9 mouse cellular contexts compared by ENCODE assay signal in genomic region chr11:102299839-102300238, GRCm38 (mm10). TPM values are rescaled to one million over a fixed set of nuclear protein-coding genes. Genes with fewer than 3 reads are reported as not detected.
A peak's percentile ranks its signal among the peaks of the same experiment; 100 is the strongest.
DNase-seq lines count a peak whose midpoint lies in the region; ATAC-seq and TF ChIP-seq lines count a peak whose summit lies in the region.
"Had no signal": no experiment of that assay in that cellular context is flagged by ENCODE, and none has a peak within 500 bp of the region (broad histone marks: within the 10 kb centered on the region; RNA-seq: fewer than 3 reads in every experiment).

No protein-coding gene starts in this region.

- TF ChIP-seq POLR2A in MEL (IDR thresholded peaks at IDR 0.05; ENCODE audit: control insufficient read depth in 1 of 2, insufficient read depth in 1 of 2, low read depth in 1 of 2, low read length in 2 of 2, poor library complexity in 1 of 2), result no peak

- H3K9me3 ChIP-seq in hindbrain, embryonic 10.5 days, result no peaks in the 10 kb centered on the region
- no peaks in the 10 kb centered on the region for H3K9me3 ChIP-seq in hindbrain, embryonic 16.5 days (ENCODE audit: control insufficient read depth, low read length)
- no peaks in the 10 kb centered on the region for H3K9me3 ChIP-seq in MEL (replicated peaks; ENCODE audit: insufficient read depth, low read length)
- H3K9me3 ChIP-seq in embryonic facial prominence, embryonic 10.5 days, result no peaks in the 10 kb centered on the region

- H3K9ac ChIP-seq in hindbrain, embryonic 16.5 days (ENCODE audit: low read depth, low read length), result no peak overlapping the region
- H3K9ac ChIP-seq in MEL (ENCODE audit: control insufficient read depth, low read depth, low read length, poor library complexity, severe bottlenecking), result 0 out of 2 replicates have a peak overlapping the region, but pooled peaks have one; percentile 7

- peak; percentile 70 to 93 (median 93) for TF ChIP-seq CTCF in MEL (IDR thresholded peaks at IDR 0.05 in 2 of 3, conservative IDR thresholded peaks at IDR 0.05 in 1 of 3; ENCODE audit: control insufficient read depth in 1 of 3, insufficient read depth in 1 of 3, low read depth in 2 of 3, low read length in 3 of 3, poor library complexity in 1 of 3, severe bottlenecking in 1 of 3)

- no peak overlapping the region for H3K4me3 ChIP-seq in hindbrain, embryonic 10.5 days
- no peak overlapping the region for H3K4me3 ChIP-seq in hindbrain, embryonic 16.5 days (ENCODE audit: low read length)
- no peak overlapping the region for H3K4me3 ChIP-seq in MEL (ENCODE audit: control insufficient read depth in 1 of 2, insufficient read depth in 1 of 2, low read depth in 2 of 2, low read length in 2 of 2)
- H3K4me3 ChIP-seq in embryonic facial prominence, embryonic 10.5 days, result no peak overlapping the region; the same call in 1 of the 2 replicates
- H3K4me3 ChIP-seq: erythroblast, embryonic 14.5 days had no signal

- ATAC-seq in hindbrain, embryonic 16.5 days, result no peak
- ATAC-seq in activated CD4-positive, CD25-positive, alpha-beta regulatory T cell, adult 4 months, result no peak

- peak in 1 of 2 experiments; percentile 34; a peak in 1 of 4 replicates for TF ChIP-seq EP300 in MEL (IDR thresholded peaks at IDR 0.05; ENCODE audit: low read depth in 1 of 2, low read length in 2 of 2)

- DNase-seq in hindbrain, embryonic 10.5 days (ENCODE audit: low spot score), result peak; percentile 73
- DNase-seq in B cell, adult 2 months, result peak; percentile 81 to 84
- DNase-seq in MEL (ENCODE audit: low read depth, low spot score), result peak; percentile 95
- peak; percentile 71 for DNase-seq in embryonic facial prominence, embryonic 10.5 days (ENCODE audit: low spot score)
- peak; percentile 83 for DNase-seq in mesoderm, embryonic 11.5 days (ENCODE audit: low read depth, low spot score)
- DNase-seq in frontal cortex, postnatal 10 days (ENCODE audit: low spot score in 2 of 2), result no peak

- H3K36me3 ChIP-seq in hindbrain, embryonic 10.5 days, result peaks cover 4% of the 10 kb centered on the region
- no peaks in the 10 kb centered on the region for H3K36me3 ChIP-seq in hindbrain, embryonic 16.5 days (ENCODE audit: control insufficient read depth, insufficient read depth, low read length)
- H3K36me3 ChIP-seq in MEL (ENCODE audit: control insufficient read depth in 1 of 2, insufficient read depth in 2 of 2, low read length in 2 of 2), result peaks cover 0 to 9% of the 10 kb centered on the region in 2 experiments; a peak in 2 of 4 replicates
- H3K36me3 ChIP-seq in embryonic facial prominence, embryonic 10.5 days (replicated peaks), result peaks cover 2% of the 10 kb centered on the region

- TF ChIP-seq RAD21 in MEL (IDR thresholded peaks at IDR 0.05; ENCODE audit: low read depth, low read length), result peak; percentile 86

- peaks cover 28% of the 10 kb centered on the region for H3K4me1 ChIP-seq in hindbrain, embryonic 10.5 days (replicated peaks)
- peaks cover 14% of the 10 kb centered on the region for H3K4me1 ChIP-seq in hindbrain, embryonic 16.5 days (ENCODE audit: control insufficient read depth, insufficient read depth, low read depth, low read length)
- peaks cover 2 to 10% of the 10 kb centered on the region in 2 experiments; a peak in 3 of 4 replicates for H3K4me1 ChIP-seq in MEL (ENCODE audit: control insufficient read depth in 1 of 2, insufficient read depth in 2 of 2, low read length in 2 of 2)
- peaks cover 25% of the 10 kb centered on the region for H3K4me1 ChIP-seq in embryonic facial prominence, embryonic 10.5 days

- peaks cover 19% of the 10 kb centered on the region for H3K79me2 ChIP-seq in MEL (ENCODE audit: control insufficient read depth, insufficient read depth, low read length, poor library complexity)

- WGBS in hindbrain, embryonic 10.5 days, result 16% methylated on average over 1 of the region's 1 CpGs
- WGBS in hindbrain, embryonic 16.5 days, result 0% methylated on average over 1 of the region's 1 CpGs
- 12% methylated on average over 1 of the region's 1 CpGs for WGBS in embryonic facial prominence, embryonic 10.5 days

- no peak overlapping the region for H3K4me2 ChIP-seq in hindbrain, embryonic 16.5 days (ENCODE audit: low read length)

- peak overlapping the region; percentile 17 for H3K27ac ChIP-seq in hindbrain, embryonic 10.5 days
- H3K27ac ChIP-seq in hindbrain, embryonic 16.5 days (ENCODE audit: low read depth, low read length), result no peak overlapping the region
- no peak overlapping the region for H3K27ac ChIP-seq in MEL (ENCODE audit: control insufficient read depth, low read depth, low read length)
- peak overlapping the region; percentile 32; the same call in 1 of the 2 replicates for H3K27ac ChIP-seq in embryonic facial prominence, embryonic 10.5 days (replicated peaks)

- no peaks in the 10 kb centered on the region for H3K27me3 ChIP-seq in hindbrain, embryonic 10.5 days (ENCODE audit: insufficient read depth, poor library complexity, severe bottlenecking)
- no peaks in the 10 kb centered on the region for H3K27me3 ChIP-seq in hindbrain, embryonic 16.5 days (replicated peaks; ENCODE audit: control insufficient read depth, insufficient read depth, low read length)
- no peaks in the 10 kb centered on the region for H3K27me3 ChIP-seq in MEL (ENCODE audit: control insufficient read depth in 1 of 2, insufficient read depth in 2 of 2, low read length in 2 of 2)
- H3K27me3 ChIP-seq in embryonic facial prominence, embryonic 10.5 days (replicated peaks; ENCODE audit: low read depth, poor library complexity, severe bottlenecking), result no peaks in the 10 kb centered on the region

TF ChIP-seq in MEL, 35 proteins besides CTCF, POLR2A, EP300 and RAD21 (continues in another document):
- TF ChIP-seq MYB (IDR thresholded peaks at IDR 0.05; ENCODE audit: low read depth, low read length), result no peak
- TF ChIP-seq BHLHE40 (IDR thresholded peaks at IDR 0.05; ENCODE audit: borderline replicate concordance, low read depth, low read length), result peak; percentile 62
- peak; percentile 61 for TF ChIP-seq ZC3H11A (IDR thresholded peaks at IDR 0.05; ENCODE audit: low read depth, low read length)
- TF ChIP-seq ZMIZ1 (IDR thresholded peaks at IDR 0.05; ENCODE audit: low read depth, low read length), result no peak
- TF ChIP-seq TCF12 (IDR thresholded peaks at IDR 0.05; ENCODE audit: low read depth, low read length), result no peak
- TF ChIP-seq ELF1 (IDR thresholded peaks at IDR 0.05; ENCODE audit: low read depth, low read length), result 0 out of 2 replicates have a peak, but pooled peaks have one; percentile 23
- TF ChIP-seq TAL1 (IDR thresholded peaks at IDR 0.05; ENCODE audit: low read length), result no peak

RNA-seq across cellular contexts. Expression of gene Atxn7l3, which starts 3.4 kb away (rescaled TPM):
- polyA plus RNA-seq in hindbrain, embryonic 10.5 days (2016; fragmentation: Nextera tagmentation; extraction: Ambion mirVana), result 16.8 and 18.7 TPM in 2 replicates
- polyA plus RNA-seq in hindbrain, embryonic 16.5 days (2015; fragmentation: Nextera tagmentation; extraction: Ambion mirVana), result 26.6 and 29.2 TPM in 2 replicates
- total RNA-seq in MEL (2012; rRNA removed), result 40.5 and 46.7 TPM in 2 replicates
- polyA plus RNA-seq in MEL (2012; ENCODE audit: insufficient read depth in 1 of 2, insufficient read length in 2 of 2, low read depth in 1 of 2, low replicate concordance in 2 of 2, missing spikeins in 1 of 2), result 10 to 100 TPM; 39.4 to 53.0 TPM
- 15.6 and 18.2 TPM in 2 replicates for polyA plus RNA-seq in embryonic facial prominence, embryonic 10.5 days (2016; fragmentation: Nextera tagmentation; extraction: Ambion mirVana)
- polyA plus RNA-seq in activated CD4-positive, CD25-positive, alpha-beta regulatory T cell, adult 4 months (2017; shearing (Covaris generic)), result 1 to 10 TPM; 7.5 to 8.3 TPM

RNA-seq across cellular contexts. Expression of gene Tmub2, which starts 15.1 kb away (rescaled TPM):
- 52.3 and 69.6 TPM in 2 replicates for polyA plus RNA-seq in hindbrain, embryonic 10.5 days (2016; fragmentation: Nextera tagmentation; extraction: Ambion mirVana)
- 81.6 and 85.0 TPM in 2 replicates for polyA plus RNA-seq in hindbrain, embryonic 16.5 days (2015; fragmentation: Nextera tagmentation; extraction: Ambion mirVana)
- 27.0 and 29.3 TPM in 2 replicates for total RNA-seq in MEL (2012; rRNA removed)
- polyA plus RNA-seq in MEL (2012; ENCODE audit: insufficient read depth in 1 of 2, insufficient read length in 2 of 2, low read depth in 1 of 2, low replicate concordance in 2 of 2, missing spikeins in 1 of 2), result 10 to 100 TPM in 1 of 2 experiments, not detected in 1; 40.5 TPM
- 45.2 and 46.2 TPM in 2 replicates for polyA plus RNA-seq in embryonic facial prominence, embryonic 10.5 days (2016; fragmentation: Nextera tagmentation; extraction: Ambion mirVana)
- 10 to 100 TPM; 54.5 to 58.3 TPM for polyA plus RNA-seq in activated CD4-positive, CD25-positive, alpha-beta regulatory T cell, adult 4 months (2017; shearing (Covaris generic))

RNA-seq across cellular contexts. Expression of gene Ubtf, which starts 19.7 kb away (rescaled TPM):
- 82.6 and 91.7 TPM in 2 replicates for polyA plus RNA-seq in hindbrain, embryonic 10.5 days (2016; fragmentation: Nextera tagmentation; extraction: Ambion mirVana)
- polyA plus RNA-seq in hindbrain, embryonic 16.5 days (2015; fragmentation: Nextera tagmentation; extraction: Ambion mirVana), result 70.4 and 76.8 TPM in 2 replicates
- total RNA-seq in MEL (2012; rRNA removed), result 151 and 189 TPM in 2 replicates
- polyA plus RNA-seq in MEL (2012; ENCODE audit: insufficient read depth in 1 of 2, insufficient read length in 2 of 2, low read depth in 1 of 2, low replicate concordance in 2 of 2, missing spikeins in 1 of 2), result 100 to 1,000 TPM in 1 of 2 experiments, 10 to 100 TPM in 1; 76.5 to 145 TPM
- 94.2 and 96.3 TPM in 2 replicates for polyA plus RNA-seq in embryonic facial prominence, embryonic 10.5 days (2016; fragmentation: Nextera tagmentation; extraction: Ambion mirVana)
- 10 to 100 TPM; 37.4 to 49.6 TPM for polyA plus RNA-seq in activated CD4-positive, CD25-positive, alpha-beta regulatory T cell, adult 4 months (2017; shearing (Covaris generic))

RNA-seq across cellular contexts. Expression of gene Asb16, which starts 31.3 kb away (rescaled TPM):
- polyA plus RNA-seq in hindbrain, embryonic 10.5 days (2016; fragmentation: Nextera tagmentation; extraction: Ambion mirVana), result 0.08 TPM in 1 of 2 replicates, not detected in the other
- polyA plus RNA-seq in hindbrain, embryonic 16.5 days (2015; fragmentation: Nextera tagmentation; extraction: Ambion mirVana), result 0.09 and 0.11 TPM in 2 replicates
- 3.9 and 4.4 TPM in 2 replicates for total RNA-seq in MEL (2012; rRNA removed)
- 1 to 10 TPM in 1 of 2 experiments, not detected in 1; 8.5 TPM for polyA plus RNA-seq in MEL (2012; ENCODE audit: insufficient read depth in 1 of 2, insufficient read length in 2 of 2, low read depth in 1 of 2, low replicate concordance in 2 of 2, missing spikeins in 1 of 2)
- polyA plus RNA-seq in embryonic facial prominence, embryonic 10.5 days (2016; fragmentation: Nextera tagmentation; extraction: Ambion mirVana), result 0.09 and 0.10 TPM in 2 replicates
- polyA plus RNA-seq in activated CD4-positive, CD25-positive, alpha-beta regulatory T cell, adult 4 months (2017; shearing (Covaris generic)), result not detected

RNA-seq across cellular contexts. Expression of gene BC030867, which starts 51.2 kb away (rescaled TPM):
- polyA plus RNA-seq in hindbrain, embryonic 10.5 days (2016; fragmentation: Nextera tagmentation; extraction: Ambion mirVana), result 20.9 and 28.3 TPM in 2 replicates
- 2.9 and 3.6 TPM in 2 replicates for polyA plus RNA-seq in hindbrain, embryonic 16.5 days (2015; fragmentation: Nextera tagmentation; extraction: Ambion mirVana)
- 19.5 and 20.0 TPM in 2 replicates for total RNA-seq in MEL (2012; rRNA removed)
- polyA plus RNA-seq in MEL (2012; ENCODE audit: insufficient read depth in 1 of 2, insufficient read length in 2 of 2, low read depth in 1 of 2, low replicate concordance in 2 of 2, missing spikeins in 1 of 2), result 10 to 100 TPM; 36.2 to 51.7 TPM
- 30.1 and 32.4 TPM in 2 replicates for polyA plus RNA-seq in embryonic facial prominence, embryonic 10.5 days (2016; fragmentation: Nextera tagmentation; extraction: Ambion mirVana)
- 1 to 10 TPM; 2.0 to 3.8 TPM for polyA plus RNA-seq in activated CD4-positive, CD25-positive, alpha-beta regulatory T cell, adult 4 months (2017; shearing (Covaris generic))

Comparison
In these comparisons a context has a peak if more than half of its experiments do, and no peak if none do; other contexts are left out.
1. H3K27ac ChIP-seq: peak in hindbrain, embryonic 10.5 days (single experiment) and embryonic facial prominence, embryonic 10.5 days (single experiment); none in hindbrain, embryonic 16.5 days (single experiment) and MEL (single experiment).
2. DNase-seq: peak in hindbrain, embryonic 10.5 days (single experiment), B cell, adult 2 months (2 of 2), MEL (single experiment), embryonic facial prominence, embryonic 10.5 days (single experiment) and mesoderm, embryonic 11.5 days (single experiment); none in frontal cortex, postnatal 10 days (0 of 2).